Mouse (Mus musculus) heart, embryonic 11.5 days (tissue): ENCODE measurements at regions not wholly inside any gene's neighbourhood (a gene's known extent, or its start where the extent isn't known, plus 50 kb on each side); places are given as distances from the start of the nearest gene placed in this dataset.

Experiments
- ATAC-seq: fragments of 200-750 bp; cut with Nextera tagmentation; replicated peaks from 2 replicates; pipeline ENCODE4 v1.8.0; 2017; ENCODE audit warnings: moderate library complexity; ENCODE audit not compliant: insufficient number of reproducible peaks, low FRiP score, low TSS enrichment
- H3K27ac ChIP-seq: fragments of 300-500 bp; sonication (generic); 2 replicates; pipeline ENCODE4 v1.5.1; 2014; ENCODE audit warnings: mild to moderate bottlenecking, low read depth, low read length
- H3K27me3 ChIP-seq: fragments of 300-500 bp; sonication (generic); 2 replicates; pipeline ENCODE4 v1.6.1; 2014; ENCODE audit warnings: mild to moderate bottlenecking, low read length, mixed read lengths; ENCODE audit not compliant: control insufficient read depth, insufficient read depth
- H3K36me3 ChIP-seq: fragments of 300-500 bp; sonication (generic); 2 replicates; pipeline ENCODE4 v1.6.1; 2014; ENCODE audit warnings: mild to moderate bottlenecking, low read length, moderate library complexity, mixed read lengths; ENCODE audit not compliant: control insufficient read depth, insufficient read depth
- H3K4me1 ChIP-seq: fragments of 300-500 bp; sonication (generic); 2 replicates; pipeline ENCODE4 v1.6.1; 2014; ENCODE audit warnings: low read length; ENCODE audit not compliant: control insufficient read depth, insufficient read depth
- H3K4me2 ChIP-seq: fragments of 300-500 bp; sonication (generic); 2 replicates; pipeline ENCODE4 v1.6.1; 2014; ENCODE audit warnings: mild to moderate bottlenecking, moderate library complexity
- H3K4me3 ChIP-seq: fragments of 300-500 bp; sonication (generic); 2 replicates; pipeline ENCODE4 v1.5.1; 2014; ENCODE audit warnings: low read depth, low read length
- H3K9ac ChIP-seq: fragments of 300-500 bp; sonication (generic); 2 replicates; pipeline ENCODE4 v1.6.1; 2014; ENCODE audit warnings: mild to moderate bottlenecking, low read depth, low read length, moderate library complexity
- H3K9me3 ChIP-seq: fragments of 300-500 bp; sonication (generic); replicated peaks from 2 replicates; pipeline ENCODE4 v1.6.1; 2016; ENCODE audit warnings: low read length; ENCODE audit not compliant: control insufficient read depth
- WGBS: fragments of 180-500 bp; shearing (Covaris S2); extraction: QIAGEN DNeasy Blood & Tissue Kit; methylation state at CpG from one replicate; pipeline ENCODE4 v1.1.7; 2014; ENCODE audit not compliant: insufficient replicate concordance; 5-methylcytosine and 5-hydroxymethylcytosine counted together

DNA sequence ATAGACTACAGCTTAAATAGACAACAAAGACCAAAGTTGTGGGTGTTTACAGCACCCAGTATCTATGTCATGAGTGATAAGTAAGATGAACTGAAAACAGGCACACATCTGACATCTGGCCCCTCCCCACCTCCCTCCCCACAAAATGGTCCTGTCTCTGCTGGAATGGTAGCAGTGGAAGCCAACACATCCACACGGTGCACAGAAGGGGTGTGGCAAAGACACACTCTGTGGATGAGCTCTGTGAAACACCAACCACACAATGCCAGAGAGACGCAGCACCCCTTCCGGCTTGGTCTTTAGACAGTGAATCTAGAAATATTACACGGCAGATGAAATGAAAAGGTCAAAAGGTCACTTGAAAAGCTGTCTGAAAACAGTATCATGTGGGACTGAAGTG, 85.6 kb downstream of the Fgf18 start:
- Histone ChIP-seq H3K4me1 (no peaks in the 10 kb centered on the region), H3K4me3 (no peak overlapping the region), H3K36me3 (no peaks in the 10 kb centered on the region), H3K27ac (no peak overlapping the region), H3K9ac (no peak overlapping the region), H3K9me3 (peaks cover 3% of the 10 kb centered on the region; the same call in 1 of the 2 replicates), H3K27me3 (no peaks in the 10 kb centered on the region), H3K4me2 (no peak overlapping the region)
- ATAC-seq: no peak
- WGBS: 83% methylated on average over 4 of the region's 4 CpGs

GRCm38 (mm10) chr11:33060352-33060751, 86.8 kb downstream of the Fgf18 start:
- 50% methylated on average over 3 of the region's 3 CpGs for WGBS
- H3K36me3 ChIP-seq: no peaks in the 10 kb centered on the region
- no peak overlapping the region for H3K4me3 ChIP-seq
- no peak for ATAC-seq
- no peak overlapping the region for H3K27ac ChIP-seq
- H3K4me1 ChIP-seq: no peaks in the 10 kb centered on the region
- peaks cover 3% of the 10 kb centered on the region; the same call in 1 of the 2 replicates for H3K9me3 ChIP-seq
- H3K4me2 ChIP-seq: no peak overlapping the region
- no peak overlapping the region for H3K9ac ChIP-seq
- H3K27me3 ChIP-seq: no peaks in the 10 kb centered on the region

DNA sequence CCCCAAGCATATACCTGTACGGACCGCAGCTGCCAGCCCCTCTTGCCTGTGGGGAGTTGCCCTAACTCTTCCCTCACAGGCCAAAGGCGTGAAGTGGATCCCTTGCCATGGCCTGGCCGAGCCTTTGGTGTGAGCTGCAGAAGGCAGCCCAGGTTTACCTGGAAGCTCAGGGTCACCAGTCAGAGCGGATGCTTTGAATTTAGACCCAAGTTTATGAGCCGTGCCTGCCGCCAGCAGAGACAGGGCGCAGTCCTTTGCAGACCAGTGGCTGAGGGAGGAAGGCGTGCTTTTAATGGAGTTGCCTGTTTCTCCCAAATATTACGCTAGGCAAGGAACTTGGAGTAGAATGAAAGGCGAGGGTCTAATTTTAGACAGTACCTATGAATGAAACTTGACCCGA, 97.0 kb downstream of the Fgf18 start:
- 74% methylated on average over 12 of the region's 12 CpGs for WGBS
- Histone ChIP-seq H3K36me3 (no peaks in the 10 kb centered on the region), H3K9me3 (no peaks in the 10 kb centered on the region), H3K4me1 (no peaks in the 10 kb centered on the region), H3K4me2 (no peak overlapping the region), H3K27me3 (0 out of 2 replicates have a peak, but pooled peaks cover 2% of the 10 kb centered on the region), H3K4me3 (no peak overlapping the region), H3K9ac (no peak overlapping the region), H3K27ac (no peak overlapping the region)
- no peak for ATAC-seq

DNA sequence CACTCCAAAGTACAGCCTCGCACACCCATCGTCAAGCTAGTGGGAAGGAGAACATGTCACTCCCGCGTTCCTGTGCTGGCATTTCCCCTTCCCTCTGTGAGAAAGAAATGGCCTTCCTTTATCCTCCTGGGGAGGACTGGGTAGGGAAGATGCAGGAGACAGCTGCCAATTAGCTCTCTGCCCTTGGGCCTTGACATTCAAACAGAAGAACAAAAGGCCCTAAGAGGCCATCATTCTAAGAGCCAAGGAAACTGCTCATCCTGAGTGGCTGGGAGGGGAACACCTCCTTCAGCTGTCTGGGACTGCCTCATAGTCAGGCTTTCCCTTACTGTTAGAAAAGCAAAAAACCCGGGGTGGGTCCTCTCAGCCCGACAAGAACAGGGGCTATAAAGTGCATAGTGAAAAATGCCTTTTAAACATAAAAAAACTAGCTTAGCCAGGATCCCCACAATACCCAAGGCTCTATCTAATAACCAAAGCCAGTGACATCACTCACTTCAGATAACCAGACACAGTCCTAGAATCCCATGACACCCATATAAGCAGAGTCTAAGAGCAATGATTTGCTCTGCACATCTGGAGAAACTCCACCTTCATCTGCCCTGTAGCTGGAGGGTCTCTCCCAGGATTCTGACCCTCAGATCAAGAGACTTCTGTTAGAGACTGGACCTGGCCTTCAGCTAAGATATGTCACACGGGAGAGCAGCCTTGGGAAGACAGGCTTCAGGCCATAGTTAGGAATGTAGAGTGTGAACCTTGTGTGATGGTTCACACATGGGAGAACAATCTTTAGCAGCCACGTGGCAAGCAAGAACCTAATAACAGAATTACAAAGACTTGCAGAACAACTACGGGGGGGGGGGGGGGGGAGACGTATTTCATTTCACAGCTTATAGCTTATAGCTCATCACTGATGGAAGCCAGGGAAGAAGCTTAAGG, 107.1 kb downstream of the Fgf18 start:
- Histone ChIP-seq H3K4me1 (no peaks in the 10 kb centered on the region), H3K27me3 (no peaks in the 10 kb centered on the region), H3K4me3 (no peak overlapping the region), H3K4me2 (no peak overlapping the region), H3K36me3 (no peaks in the 10 kb centered on the region), H3K27ac (no peak overlapping the region), H3K9me3 (no peaks in the 10 kb centered on the region), H3K9ac (no peak overlapping the region)
- no peak for ATAC-seq
- WGBS: 68% methylated on average over 10 of the region's 10 CpGs

DNA sequence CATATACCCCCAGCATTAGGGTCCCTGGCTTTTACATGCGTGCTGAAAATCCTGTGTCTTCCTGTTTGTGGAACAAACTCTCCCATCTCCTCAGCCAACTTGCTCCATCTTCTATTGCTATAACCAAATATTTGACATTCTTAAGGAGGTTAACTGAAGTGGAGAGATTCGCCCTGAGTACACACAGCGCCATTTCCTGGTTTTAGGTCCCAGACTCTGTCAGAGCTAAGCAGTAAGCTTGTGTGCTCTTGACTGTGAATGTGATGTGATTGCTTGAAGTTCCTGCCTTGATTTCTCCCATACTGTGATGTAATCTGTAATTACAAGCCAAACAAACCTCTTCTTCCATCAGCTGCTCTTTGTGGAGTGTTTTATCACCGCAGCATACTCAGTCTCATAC, 110.8 kb downstream of the Fgf18 start:
- no peak for ATAC-seq
- Histone ChIP-seq H3K36me3 (no peaks in the 10 kb centered on the region), H3K27ac (no peak overlapping the region), H3K4me3 (no peak overlapping the region), H3K27me3 (no peaks in the 10 kb centered on the region), H3K9me3 (no peaks in the 10 kb centered on the region), H3K9ac (no peak overlapping the region), H3K4me1 (no peaks in the 10 kb centered on the region), H3K4me2 (no peak overlapping the region)
- 78% methylated on average over 4 of the region's 4 CpGs for WGBS

GRCm38 (mm10) chr11:33028920-33029319, 118.3 kb downstream of the Fgf18 start:
- Histone ChIP-seq H3K36me3 (no peaks in the 10 kb centered on the region), H3K4me1 (no peaks in the 10 kb centered on the region), H3K9ac (no peak overlapping the region), H3K9me3 (no peaks in the 10 kb centered on the region), H3K4me3 (no peak overlapping the region), H3K27me3 (no peaks in the 10 kb centered on the region), H3K27ac (no peak overlapping the region), H3K4me2 (no peak overlapping the region)
- ATAC-seq: no peak

GRCm38 (mm10) chr11:33027121-33027520, 120.1 kb downstream of the Fgf18 start:
- WGBS: 84% methylated on average over 6 of the region's 6 CpGs
- ATAC-seq: no peak
- Histone ChIP-seq H3K27ac (no peak overlapping the region), H3K4me2 (no peak overlapping the region), H3K27me3 (no peaks in the 10 kb centered on the region), H3K36me3 (no peaks in the 10 kb centered on the region), H3K9ac (no peak overlapping the region), H3K4me3 (no peak overlapping the region), H3K4me1 (no peaks in the 10 kb centered on the region), H3K9me3 (no peaks in the 10 kb centered on the region)

- Histone ChIP-seq H3K4me1 (no peaks in the 10 kb centered on the region), H3K4me3 (no peak overlapping the region), H3K4me2 (no peak overlapping the region), H3K9me3 (no peaks in the 10 kb centered on the region), H3K27me3 (no peaks in the 10 kb centered on the region), H3K9ac (no peak overlapping the region), H3K27ac (no peak overlapping the region), H3K36me3 (no peaks in the 10 kb centered on the region)
- WGBS: 73% methylated on average over 17 of the region's 17 CpGs
- no peak for ATAC-seq
Measured at GRCm38 (mm10) chr11:33013229-33014185, 133.7 kb downstream of the Fgf18 start.
